Mouse (Mus musculus) cerebellum, adult 9-11 months (tissue): ENCODE data around the gene Mkrn1.
"Not testable (repeated sequence)": the region's sequence is repeated elsewhere in the genome, so short reads cannot be mapped to it uniquely, and the experiment has no call there.

Experiments
- DNase-seq: peaks from one replicate; pipeline ENCODE4 v3.0.0; 2022

The Mkrn1 gene

DNA sequence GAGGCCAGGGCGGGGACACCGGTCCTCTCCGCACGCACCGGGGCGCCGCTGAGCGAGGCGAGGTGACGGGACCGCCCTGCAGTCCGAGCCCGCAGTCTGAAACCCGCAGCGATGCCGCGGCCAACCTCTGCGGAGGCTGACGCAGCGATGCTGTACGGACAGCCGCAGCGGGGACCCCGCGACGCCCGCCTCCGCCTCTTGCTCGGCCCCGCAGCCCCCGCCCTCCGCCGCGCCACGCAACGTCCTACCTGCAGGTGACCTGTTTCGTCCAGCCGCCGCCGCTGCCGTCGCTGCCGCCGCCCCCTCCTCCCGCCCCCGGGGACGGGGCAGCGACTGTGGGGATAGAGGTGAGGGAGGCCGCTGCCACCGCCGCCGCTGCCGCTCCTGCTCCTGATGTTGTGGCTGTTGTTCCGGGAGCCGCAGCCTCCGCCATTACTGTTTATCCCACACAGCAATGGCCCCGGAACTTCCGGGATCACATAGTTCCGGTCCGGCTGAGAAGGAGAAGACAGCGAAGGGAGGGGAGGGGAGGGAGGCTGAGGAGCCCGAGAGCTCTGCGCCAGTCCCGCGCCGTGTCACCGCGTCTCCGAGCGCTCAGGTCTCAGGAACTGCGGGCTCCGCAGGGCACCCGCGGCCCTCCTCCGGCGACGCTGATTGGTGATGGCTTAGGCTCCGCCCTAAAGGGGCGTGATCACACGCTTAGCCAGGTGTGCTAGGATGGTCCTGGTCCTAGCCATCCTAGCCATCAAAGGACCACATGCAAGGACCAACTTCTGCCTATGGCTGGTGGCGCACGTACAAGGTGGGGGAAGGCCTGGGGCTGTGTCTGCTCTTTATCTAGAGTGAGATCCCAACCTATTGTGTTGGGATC, at the start of gene Mkrn1:
Mkrn1 (minus strand) TSS at position 612 of the 871 bp plus-strand sequence.
- peak; percentile 95 for DNase-seq

DNA sequence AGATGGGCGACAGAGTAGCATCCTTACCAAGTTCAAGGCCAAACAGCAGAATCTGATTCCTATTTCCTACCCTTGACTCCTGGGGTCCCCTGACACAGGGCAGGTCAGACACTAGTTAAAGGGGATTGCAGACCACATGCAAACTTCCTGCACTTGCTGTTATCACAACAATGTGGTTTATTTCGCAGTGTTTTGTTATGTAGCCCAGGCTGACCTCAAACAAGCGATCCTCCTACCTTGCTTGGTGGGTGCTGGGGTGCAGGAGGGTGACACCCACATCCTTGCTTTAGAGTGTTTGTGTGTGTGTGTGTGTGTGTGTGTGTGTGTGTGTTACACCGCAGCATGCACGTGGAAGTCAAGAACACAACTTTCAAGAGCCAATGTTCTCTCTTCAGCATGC, 49.2 kb upstream of the Mkrn1 start:
- no peak for DNase-seq

DNA sequence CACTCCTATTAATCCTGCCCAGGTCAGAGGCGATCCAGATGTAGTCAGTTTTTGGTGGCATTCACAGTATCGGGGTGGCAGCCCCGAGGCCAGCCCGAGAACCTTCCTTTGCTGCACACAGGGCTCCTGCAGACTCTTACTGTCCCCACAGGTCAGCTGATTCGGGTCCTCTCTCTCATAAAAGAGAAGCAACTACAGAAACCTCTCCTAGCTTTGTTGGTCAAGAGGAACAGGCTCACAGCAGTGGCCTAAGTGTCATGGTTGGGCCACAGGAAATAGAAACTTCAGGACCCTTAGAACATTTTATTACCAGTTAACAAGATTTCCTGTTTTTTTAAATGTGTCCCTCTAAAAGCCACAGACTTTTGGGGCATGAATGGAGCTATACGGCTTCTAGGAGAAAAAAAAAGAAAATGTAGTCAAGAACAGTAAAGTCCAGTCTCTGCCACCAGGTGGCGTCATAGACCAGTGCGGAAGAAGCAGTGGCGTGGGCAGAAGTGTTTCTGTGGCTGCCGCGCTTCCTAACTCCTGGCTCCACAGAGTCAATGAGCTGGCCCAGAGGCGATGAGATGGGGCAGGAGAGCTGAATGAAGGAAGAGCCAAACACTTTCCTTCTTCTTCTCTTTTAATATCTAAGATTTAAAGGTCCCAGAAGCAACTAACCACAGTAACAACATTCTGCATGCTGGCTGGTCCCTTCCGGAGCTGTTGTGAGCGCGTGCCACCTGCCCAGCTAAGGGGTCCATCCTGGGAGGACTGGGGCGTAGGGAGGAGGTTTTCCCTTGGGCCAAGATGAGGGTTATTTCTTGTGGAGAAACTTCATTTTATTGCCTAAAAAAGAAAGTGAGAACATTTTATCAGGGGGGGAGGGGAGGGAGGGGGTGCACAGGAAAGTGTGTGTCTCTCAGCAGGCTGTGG, 42.6 kb upstream of the Mkrn1 start:
- peak; percentile 68 for DNase-seq

DNA sequence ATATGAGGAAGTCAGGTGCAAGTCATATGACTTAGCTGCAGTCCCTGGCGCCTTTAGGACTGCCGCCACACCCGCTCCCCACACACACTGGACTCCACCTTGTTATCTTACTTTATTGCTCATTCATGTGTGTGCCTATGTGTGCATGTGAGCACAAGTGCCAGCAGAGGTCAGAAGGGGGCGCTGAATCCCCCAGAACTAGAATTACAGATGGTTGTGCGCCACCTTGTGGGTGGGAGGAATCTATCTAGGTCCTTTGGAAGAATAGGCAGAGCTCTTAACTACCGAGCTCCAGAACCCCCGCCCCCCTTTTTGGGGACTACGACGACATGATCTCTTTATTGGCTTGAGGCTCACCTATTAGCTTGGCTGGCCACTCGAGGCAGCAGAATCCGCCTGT, 39.8 kb upstream of the Mkrn1 start:
- DNase-seq: no peak

DNA sequence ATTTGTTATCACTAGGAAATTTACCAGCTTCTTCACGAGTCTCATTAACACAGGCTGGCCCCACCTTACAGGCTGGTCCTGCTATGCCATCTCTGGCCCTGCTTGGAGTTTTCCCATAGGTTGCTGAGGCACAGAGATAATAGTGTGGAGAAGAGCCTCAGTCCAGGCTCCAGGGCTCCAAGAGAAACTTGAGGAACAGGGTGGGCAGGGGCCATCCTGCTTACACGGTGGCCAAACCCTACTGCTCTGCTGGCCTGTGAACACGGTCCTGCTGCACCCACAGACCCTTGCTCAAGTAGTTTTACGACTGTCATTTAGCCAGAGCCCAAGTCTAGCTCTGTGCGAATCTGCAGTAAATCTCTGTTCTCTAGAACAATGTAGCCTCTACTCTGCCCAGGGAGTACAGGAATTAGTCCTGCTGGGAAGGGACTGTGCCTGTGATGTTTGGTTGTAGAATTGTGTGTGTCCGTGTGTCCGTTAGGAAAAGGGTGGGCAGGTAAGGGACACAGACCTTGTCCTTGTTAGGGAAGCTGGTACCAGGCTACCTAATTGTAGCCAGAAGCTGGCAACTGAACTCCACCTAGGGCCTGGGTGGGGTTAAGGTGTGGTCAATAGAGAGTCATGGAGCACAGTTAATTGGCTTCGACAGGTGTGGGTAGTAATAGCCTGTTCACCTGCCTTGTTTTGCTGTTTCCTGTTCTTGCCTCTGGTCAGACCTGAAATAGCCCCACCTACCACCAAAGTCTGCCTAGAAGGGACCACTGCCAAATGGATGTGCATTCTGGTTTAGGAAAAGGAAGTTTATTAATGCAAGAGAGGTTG, 35.3 kb upstream of the Mkrn1 start:
- DNase-seq: no peak

DNA sequence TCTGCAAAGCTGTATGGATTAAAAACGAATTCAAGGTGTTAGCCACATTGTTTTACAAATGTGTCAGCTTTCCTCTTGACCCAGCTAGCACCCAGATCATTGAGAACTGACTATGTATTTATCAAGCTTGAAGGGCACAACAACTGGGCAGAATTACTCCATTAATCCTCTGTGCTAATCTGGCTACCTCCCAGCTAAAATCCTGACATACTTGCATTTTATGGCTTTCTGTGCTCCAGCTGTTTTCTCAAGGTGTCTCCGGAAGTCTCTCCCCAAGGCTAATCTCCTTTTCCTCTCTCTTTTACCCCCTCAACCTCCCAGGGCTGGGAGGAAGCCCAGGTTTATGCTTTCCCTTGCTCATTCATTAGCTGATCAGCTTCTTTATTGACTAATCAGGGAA, 34.4 kb upstream of the Mkrn1 start:
- no peak for DNase-seq

DNA sequence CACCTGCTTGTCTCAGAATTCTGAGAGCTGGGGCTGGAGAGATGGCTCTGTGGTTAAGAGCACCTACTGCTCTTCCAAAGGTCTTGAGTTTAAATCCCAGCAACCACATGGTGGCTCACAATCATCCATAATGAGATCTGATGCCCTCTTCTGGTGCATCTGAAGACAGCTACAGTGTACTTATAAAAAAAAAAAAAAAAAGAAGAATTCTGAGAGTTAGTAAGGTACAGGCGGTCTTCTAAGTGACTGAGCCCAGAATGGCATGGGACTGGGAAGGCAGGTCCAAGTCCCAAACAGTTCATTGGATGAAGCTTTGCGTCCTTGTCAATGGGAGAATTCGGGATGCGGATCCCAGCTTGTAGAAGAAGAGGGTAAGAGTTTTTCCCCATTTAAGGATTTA, 33.3 kb upstream of the Mkrn1 start:
- DNase-seq: no peak

DNA sequence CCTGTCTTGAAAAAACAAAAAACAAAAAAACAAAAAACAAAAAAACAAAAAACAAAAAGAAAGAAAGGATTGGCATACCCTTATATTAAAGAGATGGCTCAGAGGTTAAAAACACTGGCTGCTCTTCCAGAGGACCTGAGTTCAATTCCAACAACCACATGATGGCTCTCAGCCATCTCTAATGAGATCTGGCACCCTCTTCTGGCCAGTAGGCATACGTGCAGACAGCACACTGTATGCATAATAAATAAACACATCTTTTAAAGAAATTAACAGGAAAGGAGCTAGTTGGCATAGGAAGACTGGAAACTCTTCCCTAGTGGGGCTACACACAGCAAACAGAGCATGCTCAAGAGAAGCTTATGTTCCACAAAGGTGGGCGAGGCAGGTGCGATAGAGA, 30.8 kb upstream of the Mkrn1 start:
- DNase-seq: no peak

DNA sequence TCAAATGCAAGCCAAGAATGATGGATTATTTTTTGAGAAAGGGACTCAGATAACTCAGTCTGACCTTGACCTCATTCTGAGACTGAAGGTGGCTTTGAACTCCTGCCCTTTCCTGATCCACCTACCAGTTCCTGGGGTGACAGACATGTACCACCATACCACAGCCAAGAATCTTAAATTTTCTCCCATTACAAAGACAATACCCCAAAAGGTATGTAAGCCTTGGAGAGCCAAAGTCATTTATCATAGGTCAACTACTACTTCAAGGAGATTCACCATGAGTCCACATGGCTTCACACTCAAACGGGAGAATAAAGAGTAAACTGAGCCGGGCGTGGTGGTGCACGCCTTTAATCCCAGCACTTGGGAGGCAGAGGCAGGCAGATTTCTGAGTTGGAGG, 30.3 kb upstream of the Mkrn1 start:
- DNase-seq: no peak

DNA sequence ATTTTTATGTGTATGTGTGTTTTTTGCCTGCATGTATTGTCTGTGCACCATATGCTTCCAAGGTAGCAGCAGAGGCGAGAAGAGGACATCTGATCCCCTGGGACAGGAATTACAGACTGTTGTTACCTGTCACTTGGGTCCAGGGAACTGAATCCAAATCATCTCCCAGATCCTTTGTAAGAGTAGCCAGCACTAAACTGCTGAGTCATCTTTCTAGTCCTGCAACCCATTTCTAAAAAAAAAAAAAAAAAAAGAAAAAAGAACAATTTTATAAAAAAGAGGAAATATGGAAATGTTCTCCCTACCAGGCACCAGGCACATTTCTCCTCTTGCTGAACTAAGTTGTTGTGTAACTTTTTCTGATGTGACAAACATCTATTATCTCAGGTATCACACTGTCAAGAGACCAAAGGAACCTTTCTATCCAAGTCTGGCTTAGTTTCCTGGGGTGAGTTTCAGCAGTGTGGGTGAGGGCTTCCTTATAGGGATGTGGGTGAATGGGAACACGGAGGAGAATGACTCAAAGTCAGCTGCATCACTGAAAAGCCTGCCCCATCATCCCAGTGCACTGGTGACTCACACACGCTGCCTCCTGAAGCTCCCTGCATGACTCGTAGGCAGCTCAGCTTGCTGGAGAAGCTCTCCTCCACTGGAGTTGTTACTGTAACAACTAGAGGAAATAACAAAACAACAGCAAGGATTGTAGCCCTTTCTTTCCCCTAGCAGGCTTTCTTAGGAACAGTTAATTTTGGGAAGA, 27.3 kb upstream of the Mkrn1 start:
- DNase-seq: no peak

DNA sequence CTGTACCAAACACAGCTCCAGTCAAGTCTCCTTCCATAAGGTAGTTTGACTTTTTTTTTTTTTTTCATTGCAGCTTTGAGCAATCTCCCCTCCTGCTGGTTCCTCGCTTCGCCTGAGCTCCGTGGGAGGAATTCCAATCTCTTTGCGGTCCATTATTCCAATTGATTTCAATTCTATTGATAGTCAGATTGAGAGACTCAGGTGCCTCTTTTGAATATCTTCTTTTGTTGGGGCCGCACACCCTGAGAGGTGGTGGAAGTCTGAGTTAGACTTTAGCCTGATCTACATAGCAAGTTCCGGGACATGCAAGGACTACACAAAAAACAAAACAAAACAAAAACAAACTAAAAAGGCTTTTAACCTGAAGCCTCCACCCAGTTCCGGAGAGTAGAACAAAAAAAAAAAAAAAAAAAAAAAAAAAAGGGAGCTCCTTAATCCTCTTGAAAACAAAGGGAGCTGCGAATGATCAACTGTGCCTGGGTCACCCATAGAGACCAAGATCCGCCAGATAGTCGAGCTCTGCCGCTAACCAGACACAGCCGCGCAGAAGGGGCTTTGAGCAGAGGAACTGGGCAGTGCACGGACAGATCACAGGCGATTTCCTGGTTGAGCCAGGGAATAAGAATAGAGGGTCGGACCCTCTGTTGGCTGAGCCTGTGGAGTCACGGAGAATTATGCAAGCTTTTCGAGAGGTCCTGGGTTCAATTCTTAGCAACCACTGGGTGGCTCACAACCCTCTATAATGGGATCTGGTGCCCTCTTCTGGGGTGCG, 25.7 kb upstream of the Mkrn1 start:
- no peak for DNase-seq

DNA sequence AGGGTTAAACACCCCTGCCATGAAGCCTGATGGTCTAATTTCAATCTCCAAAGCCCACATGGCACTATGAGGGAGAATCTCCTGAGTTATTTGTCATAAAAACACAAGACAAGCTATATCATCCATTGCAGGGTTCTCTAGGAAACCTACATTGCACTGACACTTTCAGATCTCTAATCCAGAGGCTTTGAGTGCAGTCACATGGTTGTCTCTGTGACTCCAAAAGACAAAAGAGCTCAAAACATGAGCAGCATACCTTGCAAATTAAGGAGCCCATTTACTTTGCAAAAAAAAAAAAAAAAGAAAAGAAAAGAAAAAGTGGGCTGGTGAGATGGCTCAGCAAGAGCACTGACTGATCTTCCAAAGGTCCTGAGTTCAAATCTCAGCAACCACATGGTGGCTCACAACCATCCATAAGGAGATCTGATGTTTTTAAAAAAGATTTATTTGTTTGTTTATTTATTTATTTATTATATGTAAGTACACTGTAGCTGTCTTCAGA, 22.6 kb upstream of the Mkrn1 start:
- no peak for DNase-seq

DNA sequence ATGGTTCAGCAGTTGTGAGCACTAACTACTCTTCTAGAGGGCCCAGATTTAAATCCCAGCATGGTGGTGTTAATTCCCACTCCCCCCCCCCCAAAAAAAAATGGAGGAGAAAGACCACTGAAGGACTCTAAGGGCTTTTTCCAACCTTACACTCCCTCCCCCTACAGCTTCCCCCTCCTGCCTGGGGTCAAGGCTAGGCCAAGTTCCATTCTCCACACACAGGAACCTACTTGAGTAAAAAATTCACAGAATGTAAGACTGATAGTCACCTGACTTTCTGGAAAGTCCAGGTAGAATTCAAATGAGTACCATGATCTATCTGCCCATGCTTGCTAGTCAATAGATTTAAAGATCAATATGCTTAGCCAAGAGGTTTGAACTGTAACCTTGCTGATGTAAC, 19.9 kb upstream of the Mkrn1 start:
- no peak for DNase-seq

DNA sequence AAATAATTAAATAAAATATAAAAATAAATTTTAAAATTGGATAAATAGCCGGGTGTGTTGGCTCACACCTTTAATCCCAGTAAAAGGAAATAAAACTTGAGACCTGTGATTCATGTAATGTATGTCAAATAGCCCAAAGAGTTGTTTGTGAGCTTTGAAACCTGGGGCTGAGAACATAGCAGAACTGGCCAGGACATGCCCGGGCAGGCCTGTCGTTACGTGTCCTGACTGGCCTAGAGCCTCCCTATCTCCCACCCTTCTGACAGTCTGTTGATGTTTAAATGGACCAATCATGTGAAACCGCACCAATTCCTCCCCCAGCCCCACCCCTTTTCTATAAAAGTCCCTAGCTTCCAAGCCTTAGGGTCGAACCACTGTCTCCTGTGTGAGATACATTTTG, 17.3 kb upstream of the Mkrn1 start:
- DNase-seq: not testable (repeated sequence)

DNA sequence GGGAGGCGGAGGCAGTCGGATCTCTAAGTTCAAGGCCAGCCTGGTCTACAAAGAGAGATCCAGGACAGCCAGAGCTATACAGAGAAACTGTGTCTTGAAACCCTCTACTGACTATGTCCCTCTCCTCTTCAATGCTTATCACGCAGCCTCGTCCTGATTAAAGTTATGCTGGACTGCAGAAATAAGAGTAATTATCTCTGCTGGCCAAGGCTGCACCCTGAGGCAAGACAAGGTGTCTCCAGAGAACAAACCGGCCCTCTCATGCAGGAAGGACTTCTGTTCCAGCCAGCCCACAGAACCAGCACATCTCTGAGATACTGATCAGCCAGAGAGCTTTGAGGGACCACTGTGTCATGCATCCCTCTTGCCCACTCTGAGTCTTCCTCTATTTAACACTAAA, 15.6 kb upstream of the Mkrn1 start:
- no peak for DNase-seq

DNA sequence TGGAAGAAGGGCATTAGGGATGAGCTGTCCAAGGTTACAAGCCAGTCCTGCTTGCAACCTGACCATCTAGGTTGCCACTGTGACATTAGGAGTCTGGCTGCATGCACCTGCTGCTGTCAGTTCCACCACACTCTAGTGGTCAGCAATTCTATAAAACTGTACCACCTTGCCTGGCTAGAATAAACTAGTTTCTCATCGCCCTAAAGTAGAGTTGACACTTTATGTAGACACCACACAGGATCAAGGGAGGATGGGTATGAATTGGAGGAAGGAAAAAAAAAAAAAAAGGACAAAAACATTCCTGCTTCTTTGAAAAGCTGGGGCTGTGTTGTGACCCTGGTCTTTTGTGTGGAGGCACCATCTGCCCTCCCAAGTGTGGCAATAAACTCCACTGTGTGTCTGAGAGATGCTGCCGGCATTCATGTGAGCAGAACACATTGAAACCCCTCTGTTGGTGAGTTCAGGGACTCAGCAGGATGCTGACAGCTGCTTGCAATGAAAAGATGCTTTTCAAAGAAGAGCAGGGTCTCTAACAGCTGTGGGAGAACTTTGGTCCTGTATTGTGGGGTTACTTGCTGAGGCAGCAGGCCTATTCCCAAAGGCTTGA, 14.7 kb upstream of the Mkrn1 start:
- DNase-seq: no peak

DNA sequence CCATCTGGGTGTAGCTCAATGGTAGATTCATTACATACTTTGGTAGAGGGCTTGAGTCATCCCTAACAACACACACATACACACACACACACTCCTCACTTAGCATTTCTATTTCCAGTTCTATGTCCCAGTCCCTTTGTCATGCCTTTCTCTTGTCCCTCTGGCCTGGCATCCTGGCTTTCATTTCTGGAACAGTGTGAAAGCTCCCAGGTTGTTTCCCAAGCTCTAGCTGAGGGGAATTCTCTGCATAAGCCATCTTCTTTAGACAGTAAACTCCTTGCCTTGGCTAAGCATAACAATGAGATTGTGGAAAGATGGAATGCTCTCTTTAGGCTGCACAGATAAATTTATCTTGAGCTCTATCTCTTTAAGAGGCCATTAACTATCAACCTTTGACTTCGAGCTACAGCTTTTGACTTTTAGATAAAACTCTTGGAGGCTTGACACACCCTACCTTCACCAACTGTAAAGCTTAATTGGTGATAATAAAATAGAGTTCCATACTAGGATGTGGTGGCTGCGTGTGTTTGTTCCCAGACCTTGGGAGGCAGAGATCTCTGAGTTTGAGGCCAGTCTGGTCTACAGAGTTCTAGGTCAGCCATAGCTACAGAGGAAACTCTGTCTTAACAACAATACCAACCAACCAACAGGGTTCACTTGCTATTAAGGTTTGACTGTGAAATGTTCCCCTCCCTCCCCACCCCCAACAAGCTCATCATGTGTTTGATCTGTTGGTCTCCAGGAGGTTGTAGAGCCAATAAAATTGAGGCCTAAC, 14.0 kb upstream of the Mkrn1 start:
- DNase-seq: no peak

DNA sequence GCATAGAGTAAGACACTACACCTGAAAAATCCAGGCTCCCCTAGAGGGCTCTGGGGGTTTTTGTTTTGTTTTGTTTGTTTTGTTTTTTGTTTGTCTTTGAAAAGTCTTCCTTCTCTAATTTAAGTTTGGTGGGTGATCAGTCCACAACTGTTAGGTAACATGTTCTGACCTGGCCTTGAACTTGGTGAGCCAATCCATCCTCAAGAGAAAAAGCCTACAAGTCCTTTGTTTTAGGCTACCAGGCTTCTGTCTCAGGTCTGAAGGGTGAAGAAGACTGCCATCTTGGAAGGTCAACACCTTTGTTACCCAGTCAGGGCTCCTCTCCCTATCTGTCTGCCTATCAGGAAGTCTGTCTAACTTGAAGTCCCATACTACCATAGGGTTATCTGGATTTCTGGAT, 13.4 kb upstream of the Mkrn1 start:
- DNase-seq: no peak

DNA sequence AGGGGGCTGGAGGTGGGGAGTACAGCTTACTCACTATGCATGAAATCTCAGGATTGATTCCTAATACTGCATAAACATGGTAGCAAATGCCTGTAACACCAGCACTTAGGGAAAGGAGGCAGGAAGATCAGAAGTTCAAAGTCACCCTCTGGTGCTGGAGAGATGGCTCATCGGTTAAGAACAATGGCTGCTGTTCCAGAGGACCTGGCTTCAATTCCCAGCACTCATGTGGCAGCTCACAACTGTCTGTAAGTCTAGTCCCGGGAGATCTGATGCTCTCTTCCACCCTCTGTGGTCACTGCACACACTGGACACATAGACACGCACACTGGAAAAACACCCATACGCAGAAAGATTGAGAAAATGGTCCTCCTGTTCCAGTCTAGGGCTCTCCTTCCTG, 12.9 kb upstream of the Mkrn1 start:
- DNase-seq: no peak

DNA sequence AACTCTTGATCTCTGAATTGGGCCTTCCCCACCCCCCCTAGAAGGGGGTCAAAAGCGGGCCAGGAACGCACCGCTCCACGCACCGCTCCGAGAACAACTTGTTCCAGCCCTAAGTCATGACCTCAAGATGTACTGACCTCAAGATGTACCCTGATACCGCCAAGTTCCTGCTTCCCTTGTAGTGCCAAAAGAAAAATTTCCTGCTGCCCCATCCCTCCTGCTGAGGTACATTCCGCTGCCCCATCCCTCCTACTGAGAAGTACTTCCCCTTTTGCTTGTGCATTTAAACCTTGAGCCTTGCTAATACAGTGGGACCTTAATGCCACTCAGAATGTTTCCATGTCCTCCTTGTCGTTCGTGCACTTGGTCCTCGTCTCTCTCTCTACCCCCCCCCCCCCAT, 10.5 kb upstream of the Mkrn1 start:
- no peak for DNase-seq
